Mouse (Mus musculus): Measurements from ENCODE around the gene Bean1.
A peak's percentile ranks its signal among the peaks of the same experiment; 100 is the strongest.

Bean1 gene

DNA sequence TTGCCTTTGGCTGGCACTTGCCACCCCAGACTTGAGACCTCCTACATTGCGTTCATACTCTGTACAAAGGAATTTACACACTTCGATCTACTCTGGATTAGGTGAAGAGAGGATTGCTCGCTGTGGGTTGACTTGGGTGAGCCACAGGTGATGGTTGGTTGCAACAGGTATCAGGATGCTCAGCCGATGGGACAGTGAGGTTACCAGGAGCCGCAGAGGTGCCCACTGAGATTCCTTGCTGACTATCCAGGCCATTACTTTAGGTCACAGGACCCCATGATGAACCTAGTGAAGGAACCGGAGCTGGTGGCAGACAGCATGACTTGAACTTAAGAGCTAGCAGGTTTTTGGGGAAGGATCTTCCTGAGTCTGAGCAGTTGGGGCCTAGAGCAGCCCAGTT is 2.2 kb downstream of the Bean1 start:
- DNase-seq = no peak

DNA sequence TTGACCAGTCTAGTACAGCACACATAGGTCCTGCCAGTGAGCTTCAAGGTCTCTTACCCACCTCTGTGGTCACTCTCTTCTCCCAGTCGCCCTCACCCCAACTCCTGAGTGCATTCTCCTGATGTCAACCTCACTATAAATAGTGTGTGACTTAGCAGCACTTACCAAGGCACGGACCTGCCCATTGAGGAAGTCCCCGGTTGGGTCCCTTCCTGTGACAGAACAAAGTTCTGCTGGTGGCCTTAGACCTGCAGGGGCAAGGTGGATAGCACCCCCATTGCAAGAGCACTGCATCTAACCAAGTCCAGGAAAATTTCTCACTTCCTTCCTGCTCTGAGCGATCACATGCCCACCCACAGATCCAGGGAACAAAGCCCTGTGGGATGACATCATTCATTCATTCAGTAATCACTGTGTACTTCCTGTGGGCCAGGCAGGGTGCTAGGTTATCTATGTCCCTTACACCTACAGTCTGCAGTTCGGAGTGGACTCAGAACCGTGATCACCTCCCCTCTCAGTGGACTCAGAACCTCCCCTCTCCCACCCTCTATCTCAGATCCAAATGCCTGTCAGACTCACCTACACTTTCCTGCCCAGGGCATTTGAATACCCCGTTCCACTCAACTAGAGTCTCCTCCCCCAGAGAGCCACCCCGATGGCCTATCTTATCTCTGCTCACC is 5.7 kb downstream of the Bean1 start:
- peak in 1 of 2 experiments; percentile 9 for DNase-seq

DNA sequence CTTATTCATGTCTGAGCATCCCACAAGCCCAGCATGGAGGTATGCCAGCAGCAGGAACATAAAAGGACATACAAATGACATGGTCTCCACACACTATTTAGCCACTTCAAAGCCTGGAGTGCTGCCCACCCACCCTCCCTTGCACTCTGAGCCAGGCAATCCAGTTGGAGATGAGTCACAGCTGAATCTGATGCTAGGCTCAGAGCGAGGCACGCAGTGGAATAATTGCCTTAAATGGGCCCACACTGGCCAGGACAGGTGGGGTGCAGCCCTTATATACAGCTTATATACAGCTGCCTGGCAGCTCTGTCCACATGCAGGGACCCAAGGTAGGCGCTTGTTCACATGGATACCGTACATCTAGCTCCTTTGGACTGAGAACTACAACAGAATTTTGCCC is 6.8 kb downstream of the Bean1 start:
- DNase-seq = no peak

DNA sequence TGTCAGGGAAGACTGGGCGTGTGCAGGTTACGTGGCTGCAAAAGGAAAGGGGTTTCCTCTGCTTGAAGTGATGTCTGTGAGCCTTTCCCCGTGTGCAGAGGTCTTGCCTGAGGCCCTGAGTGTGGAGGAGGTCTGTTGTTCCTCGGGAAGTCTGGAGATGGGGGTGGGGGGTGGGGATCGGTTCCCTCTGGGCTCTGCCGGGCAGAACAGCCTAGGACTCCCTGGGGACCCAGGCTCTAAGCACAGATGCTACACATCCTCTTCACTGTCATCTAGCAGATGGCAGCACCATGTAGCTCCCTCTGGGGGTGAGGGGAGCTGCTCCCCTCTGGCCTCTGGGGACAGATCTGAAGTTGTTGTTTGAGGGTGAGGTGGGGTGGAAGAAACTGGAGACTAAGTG is 14.7 kb downstream of the Bean1 start:
- peak; percentile 9 to 37 for DNase-seq

DNA sequence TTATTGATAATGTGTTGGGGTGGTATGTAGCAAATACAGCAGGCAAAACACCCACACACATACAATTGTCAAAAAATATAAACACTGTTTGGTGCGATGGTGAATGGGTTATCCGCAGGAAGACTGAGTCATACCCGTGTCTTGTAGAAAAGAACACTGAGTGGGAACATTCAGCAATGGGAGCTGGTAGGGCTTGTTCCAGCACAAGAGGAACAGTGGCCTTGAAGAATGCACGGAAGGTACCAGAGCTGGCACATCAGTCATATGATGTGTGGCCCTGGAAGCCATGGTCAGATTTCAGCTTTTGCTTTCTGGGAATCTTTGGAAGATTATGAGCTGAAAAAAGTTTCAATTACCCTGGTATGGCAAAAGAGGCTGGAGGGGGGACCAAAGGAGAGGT is 16.6 kb downstream of the Bean1 start:
- DNase-seq = no peak

DNA sequence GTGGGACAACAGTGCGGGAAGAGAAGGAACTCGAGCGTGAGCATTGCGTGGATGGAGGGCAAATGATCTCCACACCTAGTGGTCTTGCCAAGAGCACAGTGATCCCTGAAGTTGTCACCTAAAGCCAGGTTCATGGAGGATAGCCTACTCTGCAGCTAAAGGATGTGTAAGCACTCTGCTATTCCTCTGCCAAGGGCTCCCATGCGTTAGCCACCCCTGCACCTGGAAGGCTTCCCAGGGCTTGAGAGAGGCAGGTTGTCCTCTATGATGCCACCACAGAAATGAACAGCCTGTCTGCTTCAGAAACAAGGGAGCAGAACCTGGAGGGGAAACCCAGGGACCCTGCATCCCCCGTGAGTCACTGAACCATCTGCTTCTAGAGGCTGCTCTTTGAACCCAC is 17.4 kb downstream of the Bean1 start:
- no peak for DNase-seq

DNA sequence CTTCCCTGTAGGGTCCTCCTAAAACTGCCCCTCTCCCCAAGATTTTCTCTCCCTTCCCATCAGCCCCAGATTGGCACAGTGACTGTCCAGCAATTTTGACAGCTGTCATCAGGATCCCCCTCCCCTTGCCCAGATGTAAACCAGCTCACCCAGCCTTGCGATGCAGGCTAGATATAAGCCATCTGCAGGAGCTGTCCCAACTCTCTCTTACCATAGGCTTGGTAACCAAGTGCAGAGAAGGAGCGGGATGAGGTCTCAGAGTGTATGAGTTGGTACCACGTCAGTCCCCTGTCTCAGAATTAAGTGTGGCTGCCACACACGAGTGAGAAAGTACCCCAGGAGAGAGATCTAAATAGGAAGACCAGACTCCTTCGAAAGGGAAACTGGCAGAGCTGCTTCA is 18.2 kb downstream of the Bean1 start:
- DNase-seq = no peak

DNA sequence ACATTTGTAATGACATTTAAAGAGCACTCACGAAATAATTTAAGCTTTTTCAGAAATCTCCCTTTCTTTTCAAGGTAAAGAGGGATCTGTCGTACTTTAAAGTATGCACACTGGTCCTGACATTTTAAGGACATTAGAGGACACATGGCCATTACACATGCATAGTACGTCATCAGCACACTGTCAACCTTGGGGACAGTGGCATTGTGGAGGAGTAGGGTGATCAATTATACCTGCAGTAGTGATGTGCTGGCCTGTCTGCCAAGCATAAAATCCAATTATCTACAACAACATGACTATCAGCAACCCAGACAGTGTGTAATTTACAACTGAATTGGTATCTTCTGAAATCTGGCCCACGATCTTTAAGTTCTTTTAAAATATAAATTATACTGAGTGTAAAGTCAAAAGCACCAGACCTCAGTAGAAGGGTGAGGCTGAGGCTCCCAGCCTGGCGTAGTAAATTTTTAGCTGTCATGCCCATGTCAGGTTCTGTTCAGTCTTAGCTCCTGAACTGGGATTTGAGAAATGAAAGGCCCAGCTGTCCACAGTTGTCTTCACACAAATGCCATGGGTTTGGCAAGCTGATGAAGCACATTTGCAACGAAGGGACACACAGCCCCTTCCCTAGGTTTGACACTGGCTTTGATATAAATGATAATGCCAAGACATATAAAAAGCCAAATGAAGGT is 20.7 kb downstream of the Bean1 start:
- DNase-seq = no peak

DNA sequence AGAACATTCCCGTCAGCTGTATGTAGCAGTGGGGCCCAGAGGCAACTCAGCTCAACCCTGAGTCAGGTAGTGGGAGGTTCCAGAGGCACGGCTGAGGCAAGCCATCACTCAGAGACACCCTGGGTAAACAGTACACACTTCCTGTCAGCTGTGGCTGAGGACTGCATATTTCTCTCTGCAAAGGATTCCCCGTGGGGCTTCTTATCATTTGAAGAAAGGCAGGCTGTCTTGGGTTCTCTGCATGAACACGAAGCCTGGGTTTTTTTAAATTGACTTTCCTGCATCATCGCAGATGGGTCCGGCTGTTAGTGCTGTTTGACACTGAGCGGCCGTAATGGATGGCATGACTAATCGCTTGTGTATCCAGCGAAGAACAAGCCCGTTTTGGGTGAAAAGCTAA is 21.3 kb downstream of the Bean1 start:
- no peak for DNase-seq

DNA sequence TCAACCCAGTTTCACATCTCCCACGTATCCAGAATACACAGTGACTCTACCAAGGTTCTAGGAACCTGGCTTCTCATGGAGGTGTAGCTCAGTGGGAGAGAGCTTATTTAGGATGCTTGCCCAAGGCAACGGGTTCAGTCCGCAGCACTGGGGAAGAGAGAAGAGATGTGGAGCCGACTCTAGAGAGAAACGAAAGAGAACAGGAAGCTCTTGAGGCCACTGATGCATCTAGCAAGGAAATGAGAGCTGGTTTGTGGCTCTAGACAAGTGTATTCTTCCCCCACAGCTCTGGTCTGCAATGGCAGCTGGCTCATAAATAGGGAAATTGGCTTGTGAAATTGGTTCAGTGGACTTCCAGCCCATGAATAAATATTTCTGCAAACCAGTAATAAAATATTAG is 29.6 kb downstream of the Bean1 start:
- DNase-seq = no peak

DNA sequence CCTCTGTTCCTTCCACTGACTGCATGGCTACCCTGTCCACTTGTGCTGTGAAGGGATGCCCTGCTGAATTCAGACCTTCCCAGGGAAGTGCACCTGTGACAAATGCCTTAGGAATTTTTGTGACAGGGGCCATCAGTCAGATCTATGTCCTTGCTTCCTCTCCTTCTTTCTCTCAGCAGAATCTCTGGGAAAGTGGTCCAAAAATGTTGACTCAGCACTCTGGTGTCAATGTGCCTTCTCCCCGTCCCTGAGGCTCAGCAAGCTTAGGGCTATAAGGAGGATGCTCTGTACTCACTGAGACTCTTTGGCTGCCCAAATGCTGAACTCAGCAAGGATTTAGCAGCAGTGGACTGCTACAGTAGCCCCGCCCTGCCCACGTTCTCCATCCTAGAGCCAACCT is 31.4 kb downstream of the Bean1 start:
- no peak for DNase-seq

DNA sequence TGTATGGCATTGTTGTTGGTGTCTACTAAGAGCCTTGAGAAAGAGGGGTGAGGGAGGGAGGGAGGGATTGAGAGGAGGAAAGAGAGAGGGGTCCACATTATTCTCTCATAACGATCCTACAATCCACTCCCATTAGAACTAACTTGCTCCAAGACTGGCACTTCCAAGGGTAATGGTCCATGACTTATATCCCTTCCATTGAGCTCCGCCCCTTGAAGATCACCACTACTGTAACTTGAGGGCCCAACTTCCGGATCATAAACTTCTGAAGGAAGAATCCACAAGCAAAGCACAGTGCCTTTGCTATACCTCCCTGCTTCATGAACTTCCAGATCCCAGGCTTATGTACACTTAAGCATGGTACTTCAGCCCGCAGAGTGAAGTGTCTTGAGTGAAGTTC is 32.1 kb downstream of the Bean1 start:
- no peak for DNase-seq

DNA sequence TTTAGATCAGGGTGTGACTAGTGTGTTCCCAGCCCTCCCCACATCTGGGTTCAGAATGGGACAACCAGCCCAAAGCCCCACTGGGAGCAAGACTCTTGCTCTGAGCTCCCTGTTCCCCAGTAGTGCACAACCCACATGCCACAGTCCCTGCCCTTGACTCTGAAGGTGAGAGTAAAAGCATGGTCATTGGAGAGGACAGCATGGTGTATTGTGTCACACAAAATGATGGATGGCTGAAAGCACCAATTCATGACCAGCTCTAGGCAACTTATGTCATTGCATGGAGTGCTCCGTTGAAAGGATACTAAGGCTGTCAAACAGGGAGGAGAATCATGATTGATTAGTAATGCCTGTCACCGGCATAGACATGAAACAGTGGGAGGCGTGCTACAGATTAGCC is 35.0 kb downstream of the Bean1 start:
- DNase-seq = no peak

DNA sequence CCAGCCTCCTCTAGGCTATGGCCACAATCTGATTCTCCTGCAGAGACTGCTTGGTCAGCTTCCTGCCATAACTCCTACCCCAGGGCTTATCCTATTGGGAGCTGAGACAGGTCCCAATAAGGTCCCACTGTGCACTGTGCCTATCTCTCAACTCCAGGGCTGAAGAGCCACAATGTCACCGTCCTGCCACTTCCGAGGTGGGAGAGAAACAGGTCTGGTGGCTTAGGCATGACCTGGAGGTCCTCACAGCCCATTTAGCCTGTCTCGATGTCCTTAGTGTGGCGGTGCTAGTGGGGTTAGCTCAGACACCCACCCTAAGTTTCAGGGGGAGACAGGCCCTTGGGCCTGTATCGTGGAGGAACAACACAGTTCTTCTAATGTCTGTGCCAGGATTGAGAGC is 47.4 kb downstream of the Bean1 start:
- no peak for DNase-seq

DNA sequence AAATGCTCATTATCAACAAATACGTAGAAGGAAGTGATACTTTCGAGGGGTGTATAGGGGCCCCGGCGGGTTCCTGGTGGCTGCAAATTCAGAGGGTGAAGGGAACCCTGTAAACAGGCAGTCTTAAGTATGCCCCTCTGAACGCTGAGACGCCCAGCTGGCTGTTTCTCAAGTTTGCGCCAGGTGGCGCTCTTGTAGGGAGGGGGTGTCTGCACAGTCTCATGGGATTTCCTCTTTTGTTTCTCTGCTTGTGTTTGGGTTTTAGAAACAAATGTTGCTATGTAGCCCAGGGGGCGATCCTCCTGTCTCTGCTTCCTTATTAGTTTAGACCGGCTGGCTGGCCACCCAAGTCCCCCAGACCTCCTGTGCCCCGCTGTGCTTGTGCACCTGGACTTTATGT is 48.8 kb downstream of the Bean1 start:
- peak; percentile 48 to 74 for DNase-seq

DNA sequence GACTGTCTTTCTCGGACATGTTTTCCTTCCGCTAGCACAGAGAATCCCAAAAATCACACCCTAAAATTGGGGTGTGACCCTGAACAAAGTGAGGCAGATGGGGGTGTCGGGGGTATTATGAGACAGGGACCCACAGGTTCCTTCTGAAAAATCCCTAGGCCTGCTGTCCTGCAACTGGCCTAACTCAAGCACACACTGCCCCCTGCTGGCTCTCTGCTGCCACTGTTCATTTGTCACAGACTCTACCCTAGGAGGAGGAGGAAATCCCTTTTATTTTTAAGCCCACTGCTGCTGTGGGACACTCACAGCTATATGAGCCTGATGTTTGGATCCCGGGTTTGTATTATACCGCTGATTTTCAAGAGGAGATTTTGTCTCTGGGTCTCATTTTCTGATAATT is 49.6 kb downstream of the Bean1 start:
- DNase-seq = peak; percentile 66 to 82

DNA sequence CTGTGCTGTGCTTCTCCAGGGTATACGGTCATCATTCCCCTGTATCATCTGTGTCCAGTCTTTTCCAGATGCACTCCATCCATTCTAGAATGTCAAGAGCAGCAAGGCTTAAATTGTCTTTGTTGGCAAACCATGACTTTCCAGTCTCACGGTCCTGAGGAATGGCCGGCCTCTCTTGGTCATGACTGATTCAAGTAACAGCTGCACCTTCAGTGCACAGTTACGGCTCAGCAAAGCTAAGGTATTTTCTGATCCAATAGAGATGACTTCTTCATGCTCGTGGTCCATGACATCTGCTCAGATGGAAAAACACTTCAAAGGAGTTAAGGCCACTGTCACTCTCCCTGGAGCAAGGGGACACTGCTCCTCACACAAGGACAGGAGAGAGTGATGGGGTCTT is 56.8 kb downstream of the Bean1 start:
- no peak for DNase-seq

DNA sequence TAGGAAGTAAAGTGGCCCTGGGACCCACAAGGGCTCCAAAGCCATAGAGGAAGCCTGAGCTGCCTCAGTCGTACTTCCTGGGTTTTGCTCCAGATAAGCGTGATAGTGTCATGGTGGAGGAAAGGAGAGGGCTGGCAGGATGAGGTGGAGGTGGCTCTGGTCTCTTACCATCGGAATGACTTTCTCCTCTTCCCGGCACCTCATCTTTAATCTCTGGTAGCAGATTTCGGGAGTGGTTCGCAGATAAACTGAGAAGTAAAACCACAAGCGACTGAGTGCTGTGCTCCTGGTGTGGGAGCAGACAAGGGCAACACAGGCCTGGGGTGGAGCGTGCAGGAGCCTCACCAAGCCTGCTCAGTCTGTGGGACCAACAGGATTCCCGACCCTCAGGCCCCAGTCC is 60.1 kb downstream of the Bean1 start:
- no peak for DNase-seq

DNA sequence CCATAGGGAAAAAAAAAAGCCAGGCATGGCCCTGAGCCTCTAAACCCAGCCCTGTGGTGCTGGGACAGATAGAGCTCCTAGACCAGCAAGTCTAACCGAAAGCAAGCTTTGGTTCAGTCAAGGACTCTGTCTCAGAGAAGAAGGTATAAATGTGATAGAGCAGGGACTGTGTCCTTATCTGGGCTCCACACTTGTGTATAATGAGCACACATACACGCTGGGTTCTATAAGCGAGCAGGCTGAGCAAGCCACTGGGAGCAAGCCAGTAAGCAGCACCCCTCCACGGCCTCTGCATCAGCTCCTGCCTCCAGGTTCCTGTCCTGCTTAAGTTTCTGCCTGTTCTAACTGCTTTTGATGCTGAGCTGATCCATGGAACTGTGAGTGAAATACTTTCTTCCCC is 61.8 kb downstream of the Bean1 start:
- no peak for DNase-seq

DNA sequence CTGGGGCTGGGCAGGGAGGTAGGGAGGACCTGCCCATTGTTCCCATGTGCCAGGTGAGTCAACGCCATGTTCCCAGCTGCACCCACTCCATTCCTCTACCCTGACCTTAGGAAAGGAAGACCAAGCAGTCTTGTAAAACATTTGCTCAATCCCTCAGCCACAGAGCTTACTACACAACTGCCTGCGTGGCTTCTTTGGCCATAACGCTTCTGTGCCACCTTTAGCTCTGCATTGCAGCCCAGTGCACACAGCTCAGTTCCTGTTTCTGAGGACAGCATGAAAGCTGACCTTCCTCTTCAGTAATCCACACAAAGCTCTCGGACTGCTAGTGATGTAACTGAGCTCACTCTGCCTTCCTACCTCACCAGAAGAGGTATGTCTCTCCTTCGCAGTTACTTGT is 62.7 kb downstream of the Bean1 start:
- DNase-seq = peak; percentile 44 to 49

DNA sequence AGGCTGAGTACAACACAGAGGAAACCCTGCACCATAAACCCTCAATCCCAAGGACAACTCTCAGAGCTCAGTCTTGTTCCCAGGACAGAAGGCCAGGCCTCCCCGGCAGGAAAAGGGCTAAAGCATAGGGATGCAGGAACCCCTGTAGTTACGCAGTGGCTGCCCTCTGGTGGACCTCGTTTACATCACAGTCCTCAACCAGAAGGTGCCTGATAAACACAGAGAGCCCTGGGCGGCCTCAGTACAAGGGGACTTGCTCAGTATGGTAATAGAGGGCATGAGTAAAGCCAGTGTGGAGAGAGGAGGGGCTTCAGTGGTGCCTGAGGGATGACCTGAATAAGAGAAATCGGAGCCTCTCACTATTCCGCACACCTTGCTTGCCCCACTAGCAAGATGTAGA is 64.3 kb downstream of the Bean1 start:
- DNase-seq = peak in 1 of 2 experiments; percentile 16

DNA sequence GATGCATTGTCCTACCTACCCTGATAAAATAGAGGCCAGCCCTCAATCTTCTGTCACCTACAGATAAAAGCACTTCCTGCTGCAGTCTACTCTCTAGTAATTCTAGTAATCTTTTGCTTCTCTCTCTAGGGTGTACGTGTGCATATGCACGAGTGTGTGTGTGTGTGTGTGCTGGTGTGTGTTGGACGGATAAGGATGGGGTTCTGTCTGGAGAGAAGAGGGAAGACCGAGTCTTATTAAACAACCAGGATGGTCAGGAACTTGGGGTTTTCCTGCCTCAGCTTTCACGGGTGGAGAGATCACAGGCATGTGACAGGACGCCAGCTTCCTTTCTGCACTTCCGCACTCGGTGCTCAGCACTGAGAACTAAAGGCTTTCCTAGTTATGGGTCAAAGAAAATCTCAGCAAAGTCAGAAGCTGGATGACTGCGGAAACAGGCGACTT is 69.2 kb downstream of the Bean1 start:
- DNase-seq = no peak

DNA sequence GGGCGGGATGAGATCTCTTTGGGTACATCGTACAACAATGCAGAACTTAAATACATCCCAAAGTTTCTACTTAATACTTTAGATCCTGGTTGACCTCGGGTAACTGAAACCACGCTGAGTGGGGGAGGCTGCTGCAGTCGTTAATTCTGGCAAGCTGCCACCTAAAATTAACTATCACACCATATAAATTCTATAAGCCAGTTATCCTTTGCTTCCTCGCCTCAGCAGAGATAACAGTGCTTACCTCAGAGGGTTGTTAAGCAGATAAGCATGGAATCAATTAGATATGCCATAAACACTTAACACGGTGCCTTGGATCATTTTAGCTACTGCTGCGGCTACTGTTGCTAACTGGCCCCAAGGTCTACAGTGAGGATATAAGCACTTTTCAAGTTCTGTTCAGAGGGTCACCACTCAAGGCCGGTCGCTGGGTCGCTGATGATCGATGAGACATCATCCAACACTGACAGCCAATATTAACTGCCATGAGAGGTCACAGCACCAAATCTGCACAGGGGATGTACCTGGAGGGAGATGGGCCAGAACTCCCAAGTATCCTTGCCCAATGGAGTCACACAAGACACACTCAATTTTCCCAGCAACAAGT is 71.9 kb downstream of the Bean1 start:
- DNase-seq = no peak

DNA sequence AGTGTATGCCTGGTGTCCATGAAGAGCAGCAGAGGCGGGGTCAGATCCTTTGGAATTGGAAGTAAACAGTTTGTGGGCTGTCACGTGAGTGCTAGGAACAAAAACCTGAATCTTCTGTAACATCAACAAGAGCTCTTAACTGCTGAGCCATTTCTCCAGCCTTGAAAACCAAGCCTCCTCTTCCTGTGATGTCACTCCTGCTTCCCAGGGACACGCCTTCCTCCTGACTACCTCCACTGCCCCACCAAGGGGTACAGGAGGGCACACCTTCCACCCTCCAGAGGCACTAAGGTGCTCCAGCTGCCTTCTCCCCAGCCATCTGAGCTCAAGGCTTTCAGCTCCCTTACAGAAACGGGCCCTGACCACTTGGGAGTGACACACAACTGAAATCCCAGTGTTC is 76.4 kb downstream of the Bean1 start:
- no peak for DNase-seq
